ENCODE assay signal across 13 mouse cellular contexts in the genomic region with DNA sequence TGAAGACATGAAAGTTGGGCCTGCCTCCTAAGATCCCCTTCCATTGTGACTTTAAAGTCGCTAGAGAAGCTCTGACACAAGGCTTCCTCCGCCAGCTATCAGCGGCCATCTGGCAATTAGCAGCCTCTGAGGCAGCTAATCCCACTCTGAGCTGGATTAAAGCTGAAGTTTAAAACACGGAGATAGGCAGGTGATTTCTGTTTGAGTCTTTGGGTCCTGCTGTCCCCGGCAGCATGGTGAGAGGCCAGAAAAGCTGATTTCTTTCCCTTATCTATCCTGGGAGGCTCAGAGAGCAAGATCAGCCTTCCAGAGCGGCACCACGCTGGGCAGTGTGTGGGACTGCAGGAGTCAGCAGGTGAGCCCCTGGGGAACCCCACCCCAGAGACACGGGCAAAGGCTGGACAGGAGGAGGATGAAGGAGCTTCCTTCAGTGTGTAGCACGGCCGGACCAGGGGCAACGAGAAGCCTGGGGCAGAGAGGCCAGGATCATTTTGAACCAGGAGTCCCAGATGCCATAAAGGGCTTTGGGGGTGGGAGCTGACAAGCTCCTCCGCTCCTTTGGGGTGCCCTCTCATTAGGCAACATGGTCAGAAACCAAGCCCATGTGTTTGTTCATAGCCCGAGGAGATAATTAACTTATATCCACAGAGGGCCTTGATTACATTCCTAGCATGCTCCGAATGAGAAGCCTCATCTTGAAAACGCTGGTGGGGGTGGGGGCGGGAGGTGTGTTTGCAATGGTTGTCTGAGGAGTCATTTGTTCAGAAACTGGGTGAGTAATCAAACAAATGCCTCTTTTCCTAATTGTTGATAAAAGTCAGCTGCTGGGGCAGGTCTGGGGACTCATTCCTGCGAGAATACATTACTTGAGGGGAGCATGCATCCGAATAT.
A peak's percentile ranks its signal among the peaks of the same experiment; 100 is the strongest.
DNase-seq lines count a peak whose midpoint lies in the region; ATAC-seq and TF ChIP-seq lines count a peak whose summit lies in the region.
"Had no signal": no experiment of that assay in that cellular context is flagged by ENCODE, and none has a peak within 500 bp of the region (broad histone marks: within the 10 kb centered on the region; RNA-seq: fewer than 3 reads in every experiment).

No protein-coding gene starts in this region.

- WGBS in heart, embryonic 11.5 days (ENCODE audit: insufficient replicate concordance), result 18% methylated on average over 18 of the region's 18 CpGs
- 31% methylated on average over 18 of the region's 18 CpGs for WGBS in hindbrain, embryonic 15.5 days
- WGBS in midbrain, postnatal 0 days, result 20% methylated on average over 18 of the region's 18 CpGs

- ATAC-seq in heart, embryonic 11.5 days (replicated peaks; ENCODE audit: insufficient number of reproducible peaks, low FRiP score, low TSS enrichment), result no peak
- 0 out of 2 replicates have a peak, but pooled peaks have one; percentile 45 for ATAC-seq in hindbrain, embryonic 15.5 days (ENCODE audit: low FRiP score, low read depth)
- peak; percentile 44; the same call in 1 of the 2 replicates for ATAC-seq in midbrain, postnatal 0 days (ENCODE audit: low FRiP score)
- no peak for ATAC-seq in megakaryocyte-erythroid progenitor cell, adult 5-6 weeks (replicated peaks; ENCODE audit: low FRiP score, low TSS enrichment, poor library complexity, severe bottlenecking)

- no peak overlapping the region for H3K4me3 ChIP-seq in heart, embryonic 11.5 days (ENCODE audit: low read depth, low read length)
- no peak overlapping the region for H3K4me3 ChIP-seq in hindbrain, embryonic 15.5 days
- no peak overlapping the region for H3K4me3 ChIP-seq in midbrain, postnatal 0 days (ENCODE audit: low read depth, low read length)
- H3K4me3 ChIP-seq: layer of hippocampus, adult 2 months; limb, embryonic 12.5 days had no signal

- H3K4me1 ChIP-seq in heart, embryonic 11.5 days (ENCODE audit: control insufficient read depth, insufficient read depth, low read length), result no peaks in the 10 kb centered on the region
- peaks cover 9% of the 10 kb centered on the region for H3K4me1 ChIP-seq in hindbrain, embryonic 15.5 days (replicated peaks)
- no peaks in the 10 kb centered on the region for H3K4me1 ChIP-seq in midbrain, postnatal 0 days (ENCODE audit: insufficient read depth, low read length)

- H3K9ac ChIP-seq in heart, embryonic 11.5 days (ENCODE audit: low read depth, low read length), result no peak overlapping the region
- H3K9ac ChIP-seq in hindbrain, embryonic 15.5 days, result no peak overlapping the region
- no peak overlapping the region for H3K9ac ChIP-seq in midbrain, postnatal 0 days (replicated peaks; ENCODE audit: low read length, poor library complexity, severe bottlenecking)
- H3K9ac ChIP-seq: limb, embryonic 12.5 days had no signal

- no peaks in the 10 kb centered on the region for H3K36me3 ChIP-seq in heart, embryonic 11.5 days (ENCODE audit: control insufficient read depth, insufficient read depth, low read length)
- H3K36me3 ChIP-seq in hindbrain, embryonic 15.5 days, result no peaks in the 10 kb centered on the region
- no peaks in the 10 kb centered on the region for H3K36me3 ChIP-seq in midbrain, postnatal 0 days (ENCODE audit: insufficient read depth, low read length)
- H3K36me3 ChIP-seq: limb, embryonic 12.5 days had no signal

- no peak for TF ChIP-seq CTCF in midbrain, postnatal 0 days (IDR thresholded peaks at IDR 0.05)

- peak overlapping the region; percentile 56 for H3K4me2 ChIP-seq in heart, embryonic 11.5 days
- no peak overlapping the region for H3K4me2 ChIP-seq in hindbrain, embryonic 15.5 days
- H3K4me2 ChIP-seq in midbrain, postnatal 0 days (ENCODE audit: low read depth, low read length, poor library complexity, severe bottlenecking), result no peak overlapping the region
- H3K4me2 ChIP-seq: limb, embryonic 12.5 days had no signal

- H3K9me3 ChIP-seq in heart, embryonic 11.5 days (replicated peaks; ENCODE audit: control insufficient read depth, low read length), result no peaks in the 10 kb centered on the region
- H3K9me3 ChIP-seq in hindbrain, embryonic 15.5 days, result no peaks in the 10 kb centered on the region
- H3K9me3 ChIP-seq in midbrain, postnatal 0 days (ENCODE audit: low read length), result no peaks in the 10 kb centered on the region
- H3K9me3 ChIP-seq: limb, embryonic 12.5 days had no signal

- no peak for DNase-seq in heart, adult 11 months
- DNase-seq in kidney, postnatal 14 days, result peak; percentile 4
- DNase-seq in kidney, adult 11 months, result no peak
- peak; percentile 31 for DNase-seq in midbrain, postnatal 0 days (ENCODE audit: low spot score)
- no peak for DNase-seq in c-Kit-positive CD71-positive TER-119-positive erythroid progenitor cells, embryonic 14.5 days (ENCODE audit: low spot score)
- DNase-seq: cerebellum, adult 9-10 months; right cerebral cortex, adult 18-20 months had no signal

- H3K27me3 ChIP-seq in heart, embryonic 11.5 days (ENCODE audit: control insufficient read depth, insufficient read depth, low read length), result no peaks in the 10 kb centered on the region
- H3K27me3 ChIP-seq in hindbrain, embryonic 15.5 days, result no peaks in the 10 kb centered on the region
- H3K27me3 ChIP-seq in midbrain, postnatal 0 days (ENCODE audit: insufficient read depth, low read length), result no peaks in the 10 kb centered on the region
- H3K27me3 ChIP-seq: CH12.LX; limb, embryonic 12.5 days had no signal

- H3K27ac ChIP-seq in heart, embryonic 11.5 days (ENCODE audit: low read depth, low read length), result no peak overlapping the region
- H3K27ac ChIP-seq in hindbrain, embryonic 15.5 days (replicated peaks), result no peak overlapping the region; the same call in 1 of the 2 replicates
- no peak overlapping the region for H3K27ac ChIP-seq in midbrain, postnatal 0 days (ENCODE audit: low read depth, low read length)
- H3K27ac ChIP-seq: layer of hippocampus, adult 2 months; limb, embryonic 12.5 days had no signal

Comparison
In these comparisons a context has a peak if more than half of its experiments do, and no peak if none do; other contexts are left out.
1. DNase-seq: peak in kidney, postnatal 14 days (single experiment) and midbrain, postnatal 0 days (single experiment); none in heart, adult 11 months (single experiment), kidney, adult 11 months (single experiment) and c-Kit-positive CD71-positive TER-119-positive erythroid progenitor cells, embryonic 14.5 days (single experiment).
2. ATAC-seq: peak in hindbrain, embryonic 15.5 days (single experiment) and midbrain, postnatal 0 days (single experiment); none in heart, embryonic 11.5 days (single experiment) and megakaryocyte-erythroid progenitor cell, adult 5-6 weeks (single experiment).